Mouse (Mus musculus) ES-Bruce4 (cell line): ENCODE measurements around the gene Gas7.

Source experiments
- CTCF ChIP-seq: IDR thresholded peaks from one replicate; pipeline ENCODE4 v1.8.1; 2011; ENCODE audit warnings: low read depth, low read length
- EP300 ChIP-seq: IDR thresholded peaks from 2 replicates; pipeline ENCODE4 v1.6.1; 2011; ENCODE audit warnings: low read depth, low read length; ENCODE audit not compliant: insufficient read depth

DNA sequence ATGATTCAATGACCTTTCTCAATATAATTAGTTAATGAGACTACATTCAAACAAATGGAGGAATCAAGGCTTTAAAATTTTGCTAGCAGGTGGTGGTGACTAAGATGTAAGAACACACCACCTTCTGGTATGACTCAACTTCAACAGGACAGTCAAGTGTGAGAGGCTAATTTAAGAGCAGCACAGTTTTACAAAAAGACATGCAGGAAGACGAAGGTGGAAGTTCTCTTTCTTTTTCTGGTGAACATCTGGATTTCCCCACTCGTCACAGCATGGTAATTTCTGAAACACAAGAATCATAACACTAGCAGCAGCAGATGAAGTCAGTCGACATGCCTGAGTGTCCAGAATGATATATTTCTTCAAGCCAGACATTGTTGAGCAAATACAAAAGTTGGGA, 279.4 kb downstream of the Gas7 start:
- TF ChIP-seq EP300, result no peak
- no peak for TF ChIP-seq CTCF
